Mouse (Mus musculus) myocyte (in vitro differentiated cells): ENCODE data around the gene Fndc3b.

Experiments used
- CEBPB ChIP-seq: IDR thresholded peaks from 2 replicates; pipeline ENCODE4 v1.6.1; 2011; ENCODE audit warnings: mild to moderate bottlenecking, moderate library complexity; ENCODE audit not compliant: poor library complexity, insufficient read depth, severe bottlenecking
- E2F4 ChIP-seq: IDR thresholded peaks from one replicate; pipeline ENCODE4 v1.6.1; 2011; ENCODE audit warnings: mild to moderate bottlenecking, control low read depth, moderate library complexity; ENCODE audit not compliant: insufficient read depth
- MAX ChIP-seq: IDR thresholded peaks from one replicate; pipeline ENCODE4 v1.6.1; 2011; ENCODE audit warnings: low read depth, mild to moderate bottlenecking, control low read depth
- MYOD1 ChIP-seq, 3 experiments: IDR thresholded peaks; one replicate each; pipeline ENCODE4 v1.6.1; 2011; ENCODE audit warnings: control low read depth in 2 of 3, low read depth in 2 of 3, mild to moderate bottlenecking in 2 of 3, moderate library complexity in 1 of 3; ENCODE audit not compliant: insufficient read length in 2 of 3, control insufficient read depth in 1 of 3
- MYOG ChIP-seq, 3 experiments: IDR thresholded peaks; one replicate each; pipeline ENCODE4 v1.6.1; 2011; ENCODE audit warnings: control low read depth in 2 of 3, low read depth in 2 of 3, mild to moderate bottlenecking in 2 of 3; ENCODE audit not compliant: insufficient read length in 2 of 3, control insufficient read depth in 1 of 3, insufficient read depth in 1 of 3
- POLR2A ChIP-seq: IDR thresholded peaks from one replicate; pipeline ENCODE4 v1.6.1; 2011; ENCODE audit warnings: low read depth, mild to moderate bottlenecking, control low read depth, moderate library complexity; ENCODE audit not compliant: insufficient read length
- POLR2AphosphoS2 ChIP-seq: IDR thresholded peaks from one replicate; pipeline ENCODE4 v1.6.1; 2011; ENCODE audit warnings: low read depth, control low read depth; ENCODE audit not compliant: insufficient read length
- SRF ChIP-seq: IDR thresholded peaks from one replicate; pipeline ENCODE4 v1.6.1; 2011; ENCODE audit warnings: low read depth; ENCODE audit not compliant: control insufficient read depth, insufficient read length
- TCF12 ChIP-seq: IDR thresholded peaks from one replicate; pipeline ENCODE4 v1.6.1; 2011; ENCODE audit warnings: mild to moderate bottlenecking, control low read depth; ENCODE audit not compliant: poor library complexity, insufficient read depth, severe bottlenecking
- TCF3 ChIP-seq: IDR thresholded peaks from one replicate; pipeline ENCODE4 v1.6.1; 2011; ENCODE audit warnings: low read depth, control low read depth; ENCODE audit not compliant: insufficient read length
- USF1 ChIP-seq: IDR thresholded peaks from one replicate; pipeline ENCODE4 v1.6.1; 2011; ENCODE audit warnings: low read depth, mild to moderate bottlenecking, control low read depth, moderate library complexity

GRCm38 (mm10) chr3:27511765-27512164 is 199.3 kb downstream of the Fndc3b start:
- TF ChIP-seq TCF12: no peak
- no peak for TF ChIP-seq USF1
- no peak for TF ChIP-seq E2F4
- no peak for TF ChIP-seq SRF
- no peak for TF ChIP-seq POLR2AphosphoS2
- no peak for TF ChIP-seq CEBPB
- TF ChIP-seq MAX: no peak
- no peak for TF ChIP-seq POLR2A
- no peak for TF ChIP-seq TCF3
- TF ChIP-seq MYOG (IDR thresholded peaks at IDR 0.05; ENCODE audit: control insufficient read depth in 1 of 3, insufficient read depth in 1 of 3, insufficient read length in 2 of 3, low read depth in 2 of 3): no peak
- no peak for TF ChIP-seq MYOD1 (IDR thresholded peaks at IDR 0.05; ENCODE audit: control insufficient read depth in 1 of 3, insufficient read length in 2 of 3, low read depth in 2 of 3)
